In genomic region chr6:144917128-144917527, GRCm38 (mm10) we compare ENCODE assay signal across 10 mouse cellular contexts.
DNase-seq lines count a peak whose midpoint lies in the region; ATAC-seq lines count a peak whose summit lies in the region.
"Had no signal": no experiment of that assay in that cellular context is flagged by ENCODE, and none has a peak within 500 bp of the region (broad histone marks: within the 10 kb centered on the region; RNA-seq: fewer than 3 reads in every experiment).

No protein-coding gene starts in this region.

- WGBS in kidney, embryonic 14.5 days, result 15% methylated on average over 8 of the region's 8 CpGs
- 18% methylated on average over 8 of the region's 8 CpGs for WGBS in embryonic facial prominence, embryonic 15.5 days
- WGBS in liver, embryonic 13.5 days (ENCODE audit: insufficient replicate concordance), result 17% methylated on average over 8 of the region's 8 CpGs

- no peaks in the 10 kb centered on the region for H3K9me3 ChIP-seq in kidney, embryonic 14.5 days (ENCODE audit: control insufficient read depth, low read length)
- H3K9me3 ChIP-seq in embryonic facial prominence, embryonic 15.5 days (replicated peaks), result no peaks in the 10 kb centered on the region
- H3K9me3 ChIP-seq in liver, embryonic 13.5 days (replicated peaks), result no peaks in the 10 kb centered on the region
- H3K9me3 ChIP-seq: forebrain, embryonic 10.5 days had no signal

- H3K4me3 ChIP-seq in kidney, embryonic 14.5 days (ENCODE audit: low read length), result no peak overlapping the region
- no peak overlapping the region for H3K4me3 ChIP-seq in embryonic facial prominence, embryonic 15.5 days (replicated peaks)
- no peak overlapping the region for H3K4me3 ChIP-seq in liver, embryonic 13.5 days (replicated peaks)
- H3K4me3 ChIP-seq: forebrain, embryonic 10.5 days had no signal

- H3K4me2 ChIP-seq in kidney, embryonic 14.5 days (replicated peaks; ENCODE audit: low read depth, low read length), result no peak overlapping the region
- no peak overlapping the region for H3K4me2 ChIP-seq in embryonic facial prominence, embryonic 15.5 days (replicated peaks)
- 0 out of 2 replicates have a peak overlapping the region, but pooled peaks have one; percentile 10 for H3K4me2 ChIP-seq in liver, embryonic 13.5 days

- no peak for DNase-seq in kidney, adult 18-20 months
- DNase-seq in liver, embryonic 13.5 days, result no peak
- no peak for DNase-seq in retina, postnatal 1 day
- DNase-seq in spleen, adult 18-20 months, result no peak

- no peaks in the 10 kb centered on the region for H3K27me3 ChIP-seq in kidney, embryonic 14.5 days (ENCODE audit: control insufficient read depth, insufficient read depth, low read length)
- H3K27me3 ChIP-seq in embryonic facial prominence, embryonic 15.5 days, result no peaks in the 10 kb centered on the region
- H3K27me3 ChIP-seq in liver, embryonic 13.5 days, result no peaks in the 10 kb centered on the region
- H3K27me3 ChIP-seq: CH12.LX had no signal

- no peaks in the 10 kb centered on the region for H3K36me3 ChIP-seq in kidney, embryonic 14.5 days (ENCODE audit: control insufficient read depth, insufficient read depth, low read length)
- H3K36me3 ChIP-seq in embryonic facial prominence, embryonic 15.5 days, result no peaks in the 10 kb centered on the region
- no peaks in the 10 kb centered on the region for H3K36me3 ChIP-seq in liver, embryonic 13.5 days
- H3K36me3 ChIP-seq: forebrain, embryonic 10.5 days had no signal

- peaks cover 3% of the 10 kb centered on the region; the same call in 1 of the 2 replicates for H3K4me1 ChIP-seq in kidney, embryonic 14.5 days (ENCODE audit: control insufficient read depth, insufficient read depth, low read length)
- peaks cover 4% of the 10 kb centered on the region; the same call in 1 of the 2 replicates for H3K4me1 ChIP-seq in embryonic facial prominence, embryonic 15.5 days
- peaks cover 12% of the 10 kb centered on the region for H3K4me1 ChIP-seq in liver, embryonic 13.5 days (replicated peaks)

- no peak overlapping the region for H3K9ac ChIP-seq in kidney, embryonic 14.5 days (ENCODE audit: low read depth, low read length)
- no peak overlapping the region for H3K9ac ChIP-seq in embryonic facial prominence, embryonic 15.5 days
- H3K9ac ChIP-seq in liver, embryonic 13.5 days, result no peak overlapping the region

- peak; percentile 75 for ATAC-seq in kidney, embryonic 14.5 days (ENCODE audit: low FRiP score, low TSS enrichment)
- peak; percentile 19; the same call in 1 of the 2 replicates for ATAC-seq in embryonic facial prominence, embryonic 15.5 days (ENCODE audit: insufficient number of reproducible peaks, low FRiP score, low TSS enrichment, low read depth)
- ATAC-seq in liver, embryonic 13.5 days (ENCODE audit: low read depth), result peak; percentile 74
- ATAC-seq in neutrophil, adult 5-6 weeks (ENCODE audit: extremely low read depth, insufficient number of reproducible peaks, low FRiP score, poor library complexity, severe bottlenecking), result peak; percentile 50; the same call in 1 of the 2 replicates
- no peak for ATAC-seq in CD4-positive, CD25-positive, alpha-beta regulatory T cell, adult 4 months

- no peak overlapping the region for H3K27ac ChIP-seq in kidney, embryonic 14.5 days (ENCODE audit: low read depth, low read length)
- no peak overlapping the region for H3K27ac ChIP-seq in embryonic facial prominence, embryonic 15.5 days (replicated peaks)
- no peak overlapping the region for H3K27ac ChIP-seq in liver, embryonic 13.5 days
- H3K27ac ChIP-seq: forebrain, embryonic 10.5 days had no signal
